Mouse (Mus musculus) forebrain, postnatal 0 days (tissue): ENCODE results near the gene Gpam. TPM values are rescaled to one million over a fixed set of nuclear protein-coding genes. Genes with fewer than 3 reads are reported as not detected.

Source experiments
- ATAC-seq: fragments of 200-750 bp; cut with Nextera tagmentation; 2 replicates; pipeline ENCODE4 v1.8.0; 2017; ENCODE audit warnings: mild to moderate bottlenecking, moderate library complexity
- DNase-seq: peaks from one replicate; pipeline ENCODE4 v3.0.0-alpha.2; 2015
- H3K27ac ChIP-seq: fragments of 300-500 bp; sonication (generic); 2 replicates; pipeline ENCODE4 v1.5.1; 2014; ENCODE audit warnings: low read depth, mild to moderate bottlenecking, antibody characterized with exemption, low read length, moderate library complexity, mixed read lengths
- H3K27me3 ChIP-seq: fragments of 300-500 bp; sonication (generic); 2 replicates; pipeline ENCODE4 v1.6.1; 2014; ENCODE audit warnings: mild to moderate bottlenecking, low read length, mixed read lengths; ENCODE audit not compliant: insufficient read depth
- H3K36me3 ChIP-seq: fragments of 300-500 bp; sonication (generic); 2 replicates; pipeline ENCODE4 v1.6.1; 2014; ENCODE audit warnings: mild to moderate bottlenecking, moderate library complexity; ENCODE audit not compliant: insufficient read depth
- H3K4me1 ChIP-seq: fragments of 300-500 bp; sonication (generic); 2 replicates; pipeline ENCODE4 v1.6.1; 2014; ENCODE audit warnings: antibody characterized with exemption; ENCODE audit not compliant: insufficient read depth
- H3K4me2 ChIP-seq: fragments of 300-500 bp; sonication (generic); 2 replicates; pipeline ENCODE4 v1.6.1; 2014; ENCODE audit warnings: low read depth, mild to moderate bottlenecking, moderate library complexity
- H3K4me3 ChIP-seq: fragments of 300-500 bp; sonication (generic); 2 replicates; pipeline ENCODE4 v1.5.1; 2014; ENCODE audit warnings: low read depth, low read length, mixed read lengths
- H3K9ac ChIP-seq: fragments of 300-500 bp; sonication (generic); 2 replicates; pipeline ENCODE4 v1.6.1; 2014; ENCODE audit warnings: mild to moderate bottlenecking
- H3K9me3 ChIP-seq: fragments of 300-500 bp; sonication (generic); 2 replicates; pipeline ENCODE4 v1.6.1; 2016; ENCODE audit warnings: low read length
- CTCF ChIP-seq: sonication (generic); IDR thresholded peaks from 2 replicates; pipeline ENCODE4 v1.5.1; 2016; ENCODE audit warnings: antibody characterized with exemption, control low read depth, low read depth
- WGBS: fragments of 180-500 bp; shearing (Covaris S2); extraction: QIAGEN DNeasy Blood & Tissue Kit; methylation state at CpG from one replicate; pipeline ENCODE4 v1.1.7; 2014; 5-methylcytosine and 5-hydroxymethylcytosine counted together
- polyA plus RNA-seq: library from polyadenylated mRNA; unstranded; fragments of >200 nt; fragmentation: Nextera tagmentation; extraction: Ambion mirVana; gene quantifications from 2 replicates; pipeline ENCODE4 v1.2.1, GENCODE M21; 2015
- total RNA-seq: library from RNA; depleted of rRNA; stranded (reverse); fragments of >200 nt; gene quantifications from 2 replicates; pipeline ENCODE4 v1.2.3, GENCODE M21; 2014

The Gpam gene
- total and polyA plus RNA-seq, 2 experiments from 2014 or later = 20.6 to 58.6 TPM

DNA sequence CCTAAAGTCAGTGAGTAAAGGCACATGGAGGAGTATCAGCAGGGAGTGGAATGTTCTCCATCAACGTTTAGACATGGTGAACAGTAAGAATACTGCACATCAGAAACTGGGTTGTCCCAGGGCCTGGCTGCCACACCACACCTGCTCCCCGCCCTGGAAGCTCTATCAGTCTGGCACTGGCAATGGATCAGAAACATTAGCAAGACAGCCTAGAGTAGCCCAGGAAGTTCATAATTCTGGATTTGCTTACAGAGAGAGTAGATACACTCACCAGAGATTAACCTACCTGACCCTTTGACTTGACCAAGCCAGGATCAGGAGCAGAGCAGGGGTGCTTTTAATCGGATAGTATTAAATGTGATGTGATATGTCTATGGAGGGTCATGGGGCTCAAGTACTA is 1.6 kb downstream of the Gpam start:
- Histone ChIP-seq H3K27me3 (no peaks in the 10 kb centered on the region), H3K4me3 (no peak overlapping the region), H3K4me1 (0 out of 2 replicates have a peak, but pooled peaks cover 11% of the 10 kb centered on the region), H3K27ac (no peak overlapping the region), H3K9me3 (no peaks in the 10 kb centered on the region), H3K9ac (no peak overlapping the region), H3K4me2 (no peak overlapping the region), H3K36me3 (no peaks in the 10 kb centered on the region)
- DNase-seq = no peak
- 90% methylated on average over 3 of the region's 3 CpGs for WGBS
- ATAC-seq = no peak
- no peak for TF ChIP-seq CTCF

DNA sequence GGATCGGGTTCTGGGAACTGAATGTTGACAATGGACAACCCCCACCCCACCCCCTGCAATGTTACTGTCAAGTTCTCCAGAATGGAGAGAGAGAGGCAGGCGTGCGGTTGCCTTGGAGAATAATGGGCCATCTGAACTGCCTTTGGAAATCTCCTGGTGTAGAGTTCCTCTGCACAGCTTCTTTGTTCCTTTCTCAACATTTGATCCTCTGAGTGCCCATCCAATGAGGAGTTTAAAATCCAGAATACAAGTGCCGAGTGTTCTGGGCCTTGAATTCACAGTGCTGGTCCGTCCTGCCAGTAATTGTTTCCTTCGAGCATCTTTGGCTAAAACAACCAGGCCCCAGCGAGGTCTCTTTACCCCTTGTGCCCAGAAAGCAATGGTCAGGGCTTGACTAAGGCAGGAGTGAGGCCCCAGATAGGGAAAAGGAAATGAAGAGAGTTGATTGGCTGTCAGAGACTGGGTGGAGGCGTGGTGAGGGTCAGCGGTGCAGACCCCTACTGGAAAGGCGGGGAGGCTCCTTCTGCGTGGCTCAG is 4.0 kb downstream of the Gpam start:
- TF ChIP-seq CTCF = no peak
- Histone ChIP-seq H3K4me1 (0 out of 2 replicates have a peak, but pooled peaks cover 11% of the 10 kb centered on the region), H3K27me3 (no peaks in the 10 kb centered on the region), H3K9me3 (no peaks in the 10 kb centered on the region), H3K4me3 (no peak overlapping the region), H3K27ac (peak overlapping the region; percentile 35; the same call in 1 of the 2 replicates), H3K9ac (no peak overlapping the region), H3K4me2 (no peak overlapping the region), H3K36me3 (no peaks in the 10 kb centered on the region)
- DNase-seq (peak; percentile 37), ATAC-seq (peak; percentile 79)
- WGBS = 23% methylated on average over 11 of the region's 11 CpGs

- Histone ChIP-seq H3K4me3 (no peak overlapping the region), H3K27me3 (no peaks in the 10 kb centered on the region), H3K4me2 (no peak overlapping the region), H3K9ac (no peak overlapping the region), H3K9me3 (no peaks in the 10 kb centered on the region), H3K36me3 (no peaks in the 10 kb centered on the region), H3K4me1 (0 out of 2 replicates have a peak, but pooled peaks cover 11% of the 10 kb centered on the region), H3K27ac (peak overlapping the region; percentile 35; the same call in 1 of the 2 replicates)
- DNase-seq = peak; percentile 14
- peak; percentile 76 for ATAC-seq
- 64% methylated on average over 4 of the region's 4 CpGs for WGBS
- no peak for TF ChIP-seq CTCF
These were observed 4.6 kb downstream of the Gpam start for GRCm38 (mm10) chr19:55122351-55122980.

GRCm38 (mm10) chr19:55121836-55122235 is 5.2 kb downstream of the Gpam start:
- Histone ChIP-seq H3K36me3 (no peaks in the 10 kb centered on the region), H3K9me3 (no peaks in the 10 kb centered on the region), H3K4me1 (0 out of 2 replicates have a peak, but pooled peaks cover 11% of the 10 kb centered on the region), H3K27ac (no peak overlapping the region), H3K4me3 (no peak overlapping the region), H3K27me3 (no peaks in the 10 kb centered on the region), H3K4me2 (no peak overlapping the region), H3K9ac (no peak overlapping the region)
- WGBS = 80% methylated on average over 6 of the region's 6 CpGs
- TF ChIP-seq CTCF = no peak
- DNase-seq (no peak), ATAC-seq (no peak)

DNA sequence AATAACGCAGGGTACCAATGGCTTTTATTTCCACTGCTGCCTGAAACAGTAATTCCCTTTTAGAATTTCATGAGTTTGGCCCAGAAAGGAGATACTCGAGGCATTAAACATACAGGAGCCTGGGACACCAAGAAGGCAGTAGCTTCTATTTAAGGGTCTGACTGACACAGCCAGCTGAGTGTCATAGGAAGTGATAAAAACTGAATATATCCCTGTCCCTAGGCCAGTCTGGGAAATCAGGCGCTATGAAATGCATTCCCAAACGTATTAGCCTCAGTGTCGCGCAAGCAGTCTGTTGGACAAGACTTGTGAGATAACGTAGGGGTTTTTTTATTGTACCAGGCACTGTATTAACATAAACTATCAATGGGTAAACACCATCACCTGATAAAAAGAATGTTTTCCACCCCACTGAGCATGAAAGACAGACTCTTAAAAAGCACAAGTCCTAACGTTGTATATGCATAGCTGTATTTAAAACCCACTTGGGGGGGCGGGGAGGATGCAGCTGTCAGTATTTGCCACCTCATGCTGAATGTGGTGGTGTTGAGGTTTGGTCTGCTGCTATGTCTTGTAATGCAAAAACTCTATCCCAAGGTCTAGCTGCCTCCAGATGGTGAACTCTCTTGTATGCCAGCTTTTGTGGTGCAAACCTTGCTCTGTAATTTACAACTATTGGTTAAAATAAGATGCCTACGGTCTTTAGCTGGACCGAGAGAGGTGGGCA is 6.4 kb downstream of the Gpam start:
- Histone ChIP-seq H3K4me2 (no peak overlapping the region), H3K4me3 (no peak overlapping the region), H3K27me3 (no peaks in the 10 kb centered on the region), H3K36me3 (no peaks in the 10 kb centered on the region), H3K9ac (no peak overlapping the region), H3K4me1 (0 out of 2 replicates have a peak, but pooled peaks cover 11% of the 10 kb centered on the region), H3K27ac (no peak overlapping the region), H3K9me3 (no peaks in the 10 kb centered on the region)
- WGBS = 32% methylated on average over 11 of the region's 11 CpGs
- DNase-seq (no peak), ATAC-seq (no peak)
- no peak for TF ChIP-seq CTCF

DNA sequence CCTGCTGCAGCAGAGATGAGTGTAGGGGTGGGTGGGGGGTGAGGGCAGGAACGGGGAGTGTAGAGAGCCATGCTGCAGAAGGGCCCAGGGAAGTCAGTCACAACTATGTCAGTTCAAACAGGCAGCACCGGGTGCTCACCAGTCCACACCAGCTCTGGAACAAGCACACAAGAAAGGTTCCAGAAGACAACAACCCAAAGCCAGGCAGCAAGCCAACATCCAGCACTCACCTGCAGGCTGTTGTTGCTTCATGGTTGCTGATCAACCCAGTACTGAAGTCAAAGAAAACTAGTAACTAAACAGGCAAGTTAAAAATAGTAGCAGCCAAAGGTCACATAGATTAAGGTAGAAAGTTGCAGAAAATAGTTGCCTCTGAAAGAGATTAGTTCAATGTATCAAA is 7.5 kb downstream of the Gpam start:
- 86% methylated on average over 2 of the region's 2 CpGs for WGBS
- no peak for ATAC-seq
- H3K36me3 ChIP-seq = no peaks in the 10 kb centered on the region
- H3K27ac ChIP-seq = no peak overlapping the region
- H3K4me3 ChIP-seq = no peak overlapping the region
- DNase-seq = no peak
- 0 out of 2 replicates have a peak, but pooled peaks cover 11% of the 10 kb centered on the region for H3K4me1 ChIP-seq
- no peak overlapping the region for H3K9ac ChIP-seq
- H3K4me2 ChIP-seq = no peak overlapping the region
- no peak for TF ChIP-seq CTCF
- no peaks in the 10 kb centered on the region for H3K27me3 ChIP-seq
- no peaks in the 10 kb centered on the region for H3K9me3 ChIP-seq

DNA sequence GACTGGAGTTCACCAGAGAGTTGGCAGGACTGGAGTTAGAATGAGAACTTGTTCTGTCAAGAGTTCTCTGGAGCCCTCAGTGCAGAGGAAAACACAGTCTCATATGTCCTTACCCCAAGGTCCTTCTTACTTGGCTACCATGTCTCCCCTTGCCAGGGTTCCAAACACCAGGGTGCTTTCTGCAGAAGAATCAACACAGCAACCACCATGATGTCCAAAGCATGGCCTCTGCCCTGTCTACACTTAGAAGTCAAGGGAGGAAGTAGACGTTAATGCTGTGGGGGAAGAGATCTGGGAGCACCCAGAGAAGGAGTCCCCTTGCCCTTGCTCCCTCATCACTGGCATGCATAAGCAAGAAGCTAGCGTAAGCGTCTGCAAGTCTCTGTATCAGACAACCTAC is 9.0 kb downstream of the Gpam start:
- Histone ChIP-seq H3K4me1 (0 out of 2 replicates have a peak, but pooled peaks cover 7% of the 10 kb centered on the region), H3K36me3 (no peaks in the 10 kb centered on the region), H3K27ac (no peak overlapping the region), H3K4me3 (no peak overlapping the region), H3K27me3 (no peaks in the 10 kb centered on the region), H3K4me2 (no peak overlapping the region), H3K9ac (no peak overlapping the region), H3K9me3 (no peaks in the 10 kb centered on the region)
- 94% methylated on average over 3 of the region's 3 CpGs for WGBS
- no peak for TF ChIP-seq CTCF
- ATAC-seq = no peak
- no peak for DNase-seq
